Mouse (Mus musculus) brain, embryonic 14.5 days (tissue): ENCODE data around the gene Mup16. TPM values are rescaled to one million over a fixed set of nuclear protein-coding genes. Genes with fewer than 3 reads are reported as not detected.
A peak's percentile ranks its signal among the peaks of the same experiment; 100 is the strongest.
"Not testable (repeated sequence)": the region's sequence is repeated elsewhere in the genome, so short reads cannot be mapped to it uniquely, and the experiment has no call there.

Experiments used
- DNase-seq: peaks from one replicate; pipeline ENCODE4 v3.0.0-alpha.2; 2011; ENCODE audit warnings: low read depth
- CTCF ChIP-seq: fragments of 200-500 bp; IDR thresholded peaks from 2 replicates; pipeline ENCODE4 v1.5.1; 2012; ENCODE audit warnings: inconsistent platforms, mild to moderate bottlenecking, moderate library complexity, borderline replicate concordance; ENCODE audit not compliant: insufficient read depth, insufficient read length; ENCODE audit errors: extremely low read depth
- polyA plus RNA-seq: library from polyadenylated mRNA; depleted of rRNA; stranded (reverse); fragments of >200 nt; gene quantifications from 2 replicates; pipeline ENCODE4 v1.2.3, GENCODE M21; 2012; rRNA removed

Mup16 gene
- not detected in 2 replicates for polyA plus RNA-seq

DNA sequence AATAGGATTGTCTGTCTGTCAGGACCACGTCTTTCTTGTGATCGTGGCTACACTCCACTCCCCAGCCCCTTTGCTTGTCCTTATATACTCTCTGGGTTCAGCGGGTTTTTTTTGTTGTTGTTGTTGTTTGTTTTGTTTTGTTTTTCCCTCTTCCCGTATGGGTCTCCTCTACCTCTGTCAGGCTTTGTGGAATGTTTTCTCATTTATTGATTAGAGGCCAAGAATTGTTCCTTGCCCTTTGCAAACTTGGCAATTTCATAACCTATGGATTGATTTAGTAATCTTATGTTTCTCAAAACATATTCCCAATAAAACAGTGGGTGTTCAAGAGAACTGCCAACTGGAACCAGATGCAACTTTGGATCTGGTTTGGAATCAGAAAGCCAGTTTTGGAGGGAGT lies at the start of gene Mup16:
Gene Mup16 (minus strand): TSS at position 101 of the 400 bp plus-strand sequence.
- not testable (repeated sequence) for DNase-seq

DNA sequence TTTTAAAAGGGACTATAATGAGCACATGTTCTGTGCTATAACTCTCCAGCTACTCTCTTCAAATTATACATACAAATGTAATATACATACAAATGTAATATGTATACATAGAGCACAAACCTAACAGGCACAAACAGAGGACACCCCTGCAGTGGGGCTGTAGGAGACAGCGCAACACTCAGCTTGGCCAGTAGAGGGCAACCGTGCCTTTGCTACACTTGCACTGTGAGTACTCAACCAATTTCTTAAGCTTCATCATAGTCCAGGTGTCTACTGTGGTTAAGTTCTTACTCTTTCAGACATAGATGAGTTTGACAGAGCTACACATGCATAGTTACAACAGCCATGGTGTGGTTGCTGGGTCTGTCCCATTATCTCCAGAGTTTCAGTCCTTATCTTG lies 36.6 kb upstream of the Mup16 start:
- DNase-seq: not testable (repeated sequence)

More for the DNA sequence above, 36.6 kb upstream of the Mup16 start:
- 0 out of 2 replicates have a peak, but pooled peaks have one; percentile 22 for TF ChIP-seq CTCF

Other genes with a start within 250 kb of the Mup16 start
- gene Mup14, start 215.5 kb downstream of the Mup16 start, polyA plus RNA-seq: not detected in 2 replicates
- not detected in 2 replicates for gene Mup15, start 79.8 kb downstream of the Mup16 start, polyA plus RNA-seq
- not detected in 2 replicates for gene Mup17, start 76.3 kb upstream of the Mup16 start, polyA plus RNA-seq
- not detected in 2 replicates for gene Mup18, start 154.6 kb upstream of the Mup16 start, polyA plus RNA-seq